Mouse (Mus musculus): ENCODE measurements around the gene Sesn1.
"Not testable (repeated sequence)": the region's sequence is repeated elsewhere in the genome, so short reads cannot be mapped to it uniquely, and the experiment has no call there.

- not testable (repeated sequence) for TF ChIP-seq CTCF, POLR2A (IDR thresholded peaks at IDR 0.05; ENCODE audit: insufficient read depth, low read depth, low read length)
Measured at GRCm38 (mm10) chr10:41823282-41823675, 13.5 kb downstream of the Sesn1 start.
